Mouse (Mus musculus) ovary, postnatal 36 days (tissue): Measurements from ENCODE around the gene Nlrp10.

Experiments
- DNase-seq: peaks from one replicate; pipeline ENCODE4 v3.0.0; 2022; ENCODE audit warnings: low spot score, mixed read lengths

Nlrp10 gene

GRCm38 (mm10) chr7:108894320-108894719 is 35.7 kb downstream of the Nlrp10 start, which contains the start of gene Olfr519:
Gene Olfr519 (minus strand): TSS chr7:108894420.
- no peak for DNase-seq

GRCm38 (mm10) chr7:108884906-108885305 is 45.1 kb downstream of the Nlrp10 start, which contains the start of gene Olfr518:
Gene Olfr518 (minus strand): TSS chr7:108885006.
- DNase-seq: no peak

GRCm38 (mm10) chr7:108872279-108872678 is 57.7 kb downstream of the Nlrp10 start, which contains the start of gene Olfr517:
Gene Olfr517 (minus strand): TSS chr7:108872379.
- DNase-seq: no peak
